Mouse (Mus musculus) cerebellum, postnatal 25 days (tissue): ENCODE measurements around the gene Ifrd1.
"Not testable (repeated sequence)": the region's sequence is repeated elsewhere in the genome, so short reads cannot be mapped to it uniquely, and the experiment has no call there.

Source experiments
- DNase-seq, 2 experiments: peaks; one replicate each; pipeline ENCODE4 v3.0.0; 2021; ENCODE audit warnings: mixed read lengths in 2 of 2

Gene Ifrd1

DNA sequence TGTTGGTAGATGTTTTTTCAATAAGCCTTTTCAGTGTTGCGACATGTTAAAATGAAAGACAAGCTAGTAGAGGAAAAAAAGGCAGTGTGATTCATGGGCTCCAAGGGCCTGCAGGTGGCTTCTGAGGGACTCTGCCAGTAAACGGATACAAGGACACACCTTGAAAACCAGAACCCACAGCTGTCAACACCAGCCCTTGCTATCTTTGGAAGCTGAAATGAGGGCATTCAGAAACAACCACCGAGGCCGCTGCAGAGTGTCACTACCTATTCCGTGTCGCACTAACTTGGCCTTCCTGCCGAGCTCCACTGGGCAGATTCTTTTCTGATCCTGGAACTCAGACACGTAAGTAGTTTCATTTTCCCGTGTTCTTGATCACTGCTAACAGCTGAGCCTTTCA lies 49.9 kb downstream of the Ifrd1 start:
- DNase-seq = no peak

DNA sequence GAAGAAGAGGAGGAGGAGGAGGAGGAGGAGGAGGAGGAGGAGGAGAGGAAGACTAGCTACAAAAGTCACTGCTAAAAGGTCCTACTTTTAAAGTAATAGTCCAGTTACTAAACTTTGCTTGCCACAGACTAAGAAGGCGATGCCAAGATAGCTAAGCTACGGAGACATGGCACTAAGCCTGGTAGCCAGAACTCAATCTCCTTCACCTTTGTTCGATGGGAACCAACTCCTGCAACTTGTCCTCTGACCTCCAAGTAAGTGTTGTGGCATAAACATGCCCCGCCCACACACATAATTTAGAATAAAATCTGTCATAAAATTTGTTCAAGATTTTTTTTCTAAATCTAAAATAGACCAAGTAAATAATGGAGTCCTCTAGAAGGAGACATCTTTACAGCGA lies 50.3 kb downstream of the Ifrd1 start:
- no peak for DNase-seq

DNA sequence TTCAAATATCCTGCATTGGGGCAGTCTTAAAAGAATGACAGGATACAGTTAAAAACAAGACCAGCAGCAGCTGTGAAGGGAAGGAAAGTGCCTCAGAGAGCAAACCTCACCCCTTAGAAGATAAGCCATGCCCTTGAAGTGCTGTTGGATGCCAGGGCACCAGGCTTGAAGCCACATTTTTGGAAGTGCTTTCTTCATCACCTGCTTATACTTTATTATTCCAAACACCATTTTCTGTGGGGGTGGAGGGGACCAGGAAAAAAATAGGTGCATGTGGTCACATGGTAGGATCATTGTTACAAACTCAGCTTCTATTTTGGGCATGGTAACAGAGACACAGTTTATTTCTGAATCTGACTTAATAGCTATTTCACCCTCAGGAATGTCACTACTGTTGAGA lies 50.8 kb downstream of the Ifrd1 start:
- no peak for DNase-seq

DNA sequence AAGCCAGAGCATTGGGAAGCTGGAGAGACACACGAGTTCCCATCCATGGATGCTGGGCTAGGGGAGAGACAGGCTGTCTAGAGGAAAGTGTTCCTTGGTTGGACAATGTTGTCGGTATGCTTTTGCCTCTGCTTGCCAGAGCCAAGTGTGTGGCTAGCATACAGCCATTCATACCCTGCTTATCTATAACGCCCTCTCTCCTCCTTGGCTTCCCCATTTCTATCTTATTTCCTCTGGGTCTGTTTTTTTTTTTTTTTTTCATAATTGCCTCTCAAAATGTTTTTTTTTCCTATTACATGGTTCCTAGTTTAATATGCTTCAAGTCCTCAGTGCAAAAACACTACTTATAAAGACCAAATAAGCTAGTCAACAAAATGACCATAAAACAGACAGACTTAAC lies 62.8 kb downstream of the Ifrd1 start:
- DNase-seq = no peak

DNA sequence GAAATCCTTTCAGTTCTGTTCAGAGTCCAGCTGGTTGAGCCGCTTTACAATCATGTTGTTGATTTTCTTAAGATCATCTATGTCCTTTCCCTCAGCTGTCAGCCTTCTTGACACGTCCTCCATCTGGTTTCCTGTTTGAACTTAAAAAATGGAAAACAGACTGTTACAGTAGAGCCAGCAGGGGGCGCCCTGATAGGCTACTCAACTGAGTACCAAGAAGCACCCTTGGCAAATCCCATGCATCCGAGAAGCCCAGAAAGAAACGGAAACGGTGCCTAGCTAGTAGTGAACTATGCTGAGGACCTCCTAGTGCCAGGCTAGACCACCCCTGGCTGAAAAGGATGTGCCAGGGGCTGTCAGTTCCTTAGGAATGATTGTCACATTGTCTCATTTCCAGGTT lies 71.2 kb downstream of the Ifrd1 start:
- DNase-seq = peak in 1 of 2 experiments; percentile 35

DNA sequence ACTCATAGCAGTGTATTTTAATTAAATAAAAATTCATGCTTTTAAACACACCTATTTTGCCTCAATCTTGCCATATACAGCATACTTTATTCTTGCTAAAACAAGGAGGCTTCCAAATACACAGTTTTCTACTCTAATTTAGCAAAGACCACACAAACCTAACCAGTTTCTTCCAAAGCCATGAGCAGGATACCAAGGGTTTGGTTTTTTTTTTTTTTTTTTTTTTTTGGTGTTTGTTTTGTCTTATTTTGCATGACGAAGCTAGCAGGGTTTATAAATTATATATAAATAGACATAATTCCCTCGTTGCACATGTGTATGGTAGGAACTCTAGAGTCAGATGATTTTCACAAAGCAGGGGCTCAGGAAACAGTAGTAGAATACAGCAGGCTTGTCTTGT lies 72.1 kb downstream of the Ifrd1 start:
- DNase-seq = no peak

DNA sequence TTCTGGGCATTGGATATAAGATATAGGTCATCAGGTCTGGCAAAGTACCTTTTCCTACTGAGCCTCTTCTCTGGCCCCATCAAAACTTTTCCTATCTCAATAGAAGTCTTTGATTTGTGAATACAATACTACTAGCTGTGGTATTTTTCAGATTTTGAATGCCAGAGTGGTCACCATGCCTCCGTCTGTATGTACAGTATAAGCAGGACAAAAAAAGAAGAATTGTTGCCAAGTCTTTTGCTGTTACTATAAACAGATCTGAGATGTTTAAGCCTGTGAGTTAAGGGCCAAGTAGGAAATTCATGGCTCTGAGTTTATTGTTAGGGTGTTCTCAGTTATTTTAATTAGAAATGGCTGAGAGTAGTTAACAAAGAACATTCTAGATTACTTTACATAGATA lies 73.1 kb downstream of the Ifrd1 start:
- DNase-seq = not testable (repeated sequence)

DNA sequence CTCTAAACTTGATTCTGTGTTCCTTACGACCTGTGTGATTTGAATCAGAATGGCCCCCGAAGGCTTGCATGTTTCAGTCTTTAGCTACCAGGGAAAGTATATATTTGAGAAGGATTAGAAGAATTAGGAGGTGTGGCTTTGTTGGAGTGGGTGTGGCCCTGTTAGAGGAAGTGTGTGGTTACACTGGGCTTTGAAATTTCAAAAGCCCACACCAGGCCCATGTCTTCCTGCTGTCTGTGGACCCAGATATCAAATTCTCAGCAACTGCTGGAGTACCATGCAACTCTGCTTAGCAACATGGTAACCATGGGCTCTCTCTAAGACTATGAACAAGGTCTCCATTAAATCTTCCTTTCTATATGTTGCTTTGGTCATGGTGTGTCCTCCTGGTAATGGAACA lies 76.7 kb downstream of the Ifrd1 start:
- DNase-seq = no peak

DNA sequence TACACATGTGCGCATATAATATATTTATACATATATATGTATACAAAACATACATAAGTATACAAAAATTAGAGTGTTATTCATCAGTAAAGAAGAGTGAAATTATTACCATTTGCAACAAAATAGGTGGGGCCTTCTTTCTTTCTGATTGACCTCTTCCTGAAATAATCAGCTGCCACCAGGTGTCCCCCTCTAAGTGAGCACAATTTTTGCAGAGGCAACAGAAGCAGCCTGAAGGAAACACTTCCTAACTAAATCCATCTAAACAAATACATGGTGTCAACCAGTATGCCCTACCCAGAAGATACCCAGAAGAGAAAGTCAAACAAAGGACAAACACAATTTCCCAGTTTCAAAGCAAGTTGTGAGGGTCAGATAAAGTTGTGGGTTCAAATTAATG lies 78.6 kb downstream of the Ifrd1 start:
- no peak for DNase-seq

DNA sequence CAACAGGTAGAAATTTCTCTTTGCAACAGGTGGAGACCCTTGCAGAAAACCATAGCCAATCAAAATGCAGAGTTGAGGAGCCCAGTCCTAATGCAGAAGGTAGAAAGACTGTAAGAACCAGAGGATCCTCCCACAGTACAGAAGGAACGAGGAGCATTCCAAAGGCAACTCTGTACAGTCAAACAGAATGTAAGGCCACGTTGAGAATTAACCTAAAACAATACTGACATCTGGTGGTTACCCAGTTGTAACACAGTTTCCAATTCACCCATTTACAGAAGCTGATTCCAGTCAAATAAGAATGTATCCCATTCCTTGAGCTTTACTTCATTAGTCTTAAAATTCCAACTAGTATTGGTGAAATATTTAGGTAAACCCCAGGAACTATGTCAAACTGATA lies 83.7 kb downstream of the Ifrd1 start:
- DNase-seq = peak in 1 of 2 experiments; percentile 8

DNA sequence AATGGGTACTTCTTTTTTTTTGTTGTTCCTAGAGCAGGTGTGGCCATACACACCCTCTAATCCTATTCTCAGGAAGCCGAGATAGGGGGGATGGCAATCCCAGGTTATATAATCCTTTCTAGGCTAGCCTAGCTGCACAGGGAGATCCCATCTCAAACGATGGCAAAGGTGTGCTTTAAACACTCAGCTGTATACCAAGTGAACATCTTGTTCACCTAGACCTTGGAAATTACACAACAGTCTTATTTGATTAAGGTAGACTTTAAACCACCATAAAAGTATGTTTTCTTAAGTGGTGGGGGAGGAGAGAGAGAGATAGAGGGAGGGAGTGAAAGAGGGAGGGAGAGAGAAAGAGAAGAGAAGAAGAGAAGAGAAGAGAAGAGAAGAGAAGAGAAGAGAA lies 87.5 kb downstream of the Ifrd1 start:
- DNase-seq = no peak

DNA sequence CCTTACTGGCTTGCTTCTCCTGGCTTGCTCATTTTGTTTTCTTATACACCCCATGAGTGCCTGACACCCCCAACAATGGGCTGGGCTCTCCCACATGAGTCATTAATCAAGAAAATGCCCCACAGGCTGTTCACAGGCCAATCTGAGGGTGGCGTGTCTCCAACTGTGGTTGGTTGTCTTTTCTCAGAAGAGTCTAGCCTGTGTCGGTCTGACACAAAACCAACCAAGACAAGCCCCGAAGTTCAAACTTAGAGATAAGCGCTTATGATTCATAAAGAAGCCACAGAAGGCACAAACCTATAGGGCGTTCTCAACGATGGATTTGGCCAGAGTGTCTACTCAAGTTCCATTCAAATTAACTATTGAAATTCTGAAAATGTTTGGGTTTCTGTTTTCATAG lies 94.1 kb downstream of the Ifrd1 start:
- DNase-seq = no peak

DNA sequence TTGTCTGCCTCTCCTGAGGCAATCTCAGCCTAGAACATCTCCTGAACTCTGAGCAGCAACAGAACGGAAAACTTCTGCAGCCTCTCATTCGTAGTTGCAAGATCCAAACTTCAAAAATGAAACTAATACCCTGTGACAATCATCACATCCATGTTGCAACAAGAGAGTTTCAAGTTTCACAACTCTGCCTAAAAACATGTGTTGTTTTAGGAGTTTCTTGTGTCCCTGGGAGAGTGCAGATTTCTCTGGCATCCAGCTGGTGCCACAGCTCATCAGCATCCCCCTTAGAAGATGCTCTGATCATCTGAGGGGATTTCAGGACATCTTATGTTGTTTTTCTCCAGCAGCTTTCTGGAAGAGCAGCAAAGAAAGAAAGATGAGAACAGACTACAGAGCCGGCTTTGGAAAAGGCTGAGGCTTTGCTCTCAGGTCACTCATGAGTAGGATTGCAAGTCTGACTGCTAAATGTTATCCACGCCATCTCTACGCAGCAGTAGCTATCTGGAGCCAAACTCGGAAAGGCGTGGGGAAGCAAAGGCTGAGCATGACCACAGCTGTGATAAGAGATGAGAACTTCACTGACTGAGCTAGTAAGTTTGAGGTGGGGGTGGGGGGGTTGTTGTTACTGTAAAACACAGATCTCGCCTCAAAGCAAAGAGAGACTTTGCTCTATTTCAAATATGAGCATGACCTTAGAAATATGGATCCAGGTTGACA lies 95.8 kb downstream of the Ifrd1 start:
- DNase-seq = no peak
